Mouse (Mus musculus): Measurements from ENCODE around the gene Fank1. TPM values are rescaled to one million over a fixed set of nuclear protein-coding genes. Genes with fewer than 3 reads are reported as not detected.

The Fank1 gene
- polyA plus RNA-seq, 1 experiment from 2014 or later = 0.41 TPM

DNA sequence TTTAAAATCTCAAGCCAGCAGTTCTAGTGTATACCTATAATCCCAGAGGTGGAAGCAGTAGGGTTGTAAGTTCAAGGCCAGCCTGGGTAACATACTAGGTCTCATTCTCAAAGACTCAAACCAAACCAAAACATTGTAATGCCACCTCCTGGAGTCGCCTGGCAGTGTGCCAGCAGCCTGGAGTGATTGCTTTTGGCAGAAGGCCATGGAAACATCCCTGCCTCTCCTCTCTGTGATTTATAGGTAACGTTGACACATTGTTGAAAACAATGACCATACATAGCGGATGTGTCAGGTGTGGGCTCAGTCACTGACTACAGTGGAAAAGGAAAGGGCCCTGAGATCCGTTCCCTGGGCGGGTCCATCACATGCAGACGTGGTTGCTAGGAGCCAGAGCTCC lies 25.2 kb downstream of the Fank1 start:
- Histone ChIP-seq H3K27me3 (ENCODE audit: low read depth, poor library complexity, severe bottlenecking) (no peaks in the 10 kb centered on the region), H3K4me1 (no peaks in the 10 kb centered on the region), H3K9me3 (replicated peaks) (no peaks in the 10 kb centered on the region), H3K36me3 (no peaks in the 10 kb centered on the region), H3K27ac (no peak overlapping the region), H3K4me3 (no peak overlapping the region)
- no peak for DNase-seq (ENCODE audit: low spot score)
- WGBS = 82% methylated on average over 6 of the region's 6 CpGs

DNA sequence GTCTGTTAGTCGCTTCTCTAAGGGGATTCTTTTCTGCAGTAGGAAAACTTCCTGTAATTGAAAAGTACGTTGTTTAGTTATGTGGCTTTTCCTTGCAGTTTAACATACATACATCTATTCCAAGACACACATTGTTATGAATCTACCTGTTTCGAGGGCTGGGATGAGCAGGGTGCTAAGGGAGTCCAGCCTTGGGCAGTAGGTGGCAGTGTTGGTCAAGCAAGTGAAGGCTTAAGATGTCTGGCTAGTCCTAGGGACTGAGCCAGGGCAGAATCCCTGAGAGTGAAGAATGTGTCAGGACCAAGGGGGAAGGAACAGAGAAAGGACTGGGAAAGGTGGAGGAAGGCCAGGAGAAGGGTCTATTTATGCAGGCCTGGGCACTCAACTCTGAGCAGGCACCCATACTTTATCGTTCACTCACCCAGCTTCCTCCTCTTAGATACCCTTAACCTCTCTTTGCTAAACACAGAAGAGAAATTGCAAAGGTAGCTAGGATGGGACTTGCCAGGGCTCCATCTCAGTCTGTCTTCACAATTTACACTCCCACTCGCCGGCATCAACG lies 29.0 kb downstream of the Fank1 start:
- Histone ChIP-seq H3K4me3 (no peak overlapping the region), H3K27ac (no peak overlapping the region), H3K9me3 (replicated peaks) (no peaks in the 10 kb centered on the region), H3K27me3 (ENCODE audit: low read depth, poor library complexity, severe bottlenecking) (no peaks in the 10 kb centered on the region), H3K4me1 (no peaks in the 10 kb centered on the region), H3K36me3 (no peaks in the 10 kb centered on the region)
- WGBS = 57% methylated on average over 7 of the region's 7 CpGs
- DNase-seq (ENCODE audit: low spot score) = peak; percentile 76

DNA sequence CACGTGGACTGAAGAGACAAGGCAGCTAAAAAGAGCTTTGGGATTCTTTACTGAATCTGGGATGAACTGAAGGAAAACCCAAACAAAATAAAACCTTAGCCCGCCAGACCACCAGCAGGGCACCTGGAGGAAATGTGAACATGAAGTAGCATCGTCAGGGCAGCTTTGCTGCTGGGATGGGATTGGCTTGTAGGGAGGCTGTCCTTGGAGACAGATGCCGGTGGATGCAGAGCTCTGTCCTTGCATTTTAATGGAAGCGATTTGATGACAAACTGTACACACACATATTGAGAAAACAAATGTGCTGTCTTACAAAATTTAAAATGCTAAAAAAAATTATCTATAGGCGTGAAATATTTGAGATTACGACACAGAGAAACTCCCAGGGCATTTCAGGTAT lies 36.3 kb downstream of the Fank1 start:
- Histone ChIP-seq H3K27me3 (ENCODE audit: low read depth, poor library complexity, severe bottlenecking) (no peaks in the 10 kb centered on the region), H3K27ac (no peak overlapping the region), H3K4me1 (no peaks in the 10 kb centered on the region), H3K4me3 (no peak overlapping the region), H3K36me3 (no peaks in the 10 kb centered on the region), H3K9me3 (replicated peaks) (no peaks in the 10 kb centered on the region)
- DNase-seq (ENCODE audit: low spot score) = peak; percentile 22
- WGBS = 82% methylated on average over 7 of the region's 7 CpGs

DNA sequence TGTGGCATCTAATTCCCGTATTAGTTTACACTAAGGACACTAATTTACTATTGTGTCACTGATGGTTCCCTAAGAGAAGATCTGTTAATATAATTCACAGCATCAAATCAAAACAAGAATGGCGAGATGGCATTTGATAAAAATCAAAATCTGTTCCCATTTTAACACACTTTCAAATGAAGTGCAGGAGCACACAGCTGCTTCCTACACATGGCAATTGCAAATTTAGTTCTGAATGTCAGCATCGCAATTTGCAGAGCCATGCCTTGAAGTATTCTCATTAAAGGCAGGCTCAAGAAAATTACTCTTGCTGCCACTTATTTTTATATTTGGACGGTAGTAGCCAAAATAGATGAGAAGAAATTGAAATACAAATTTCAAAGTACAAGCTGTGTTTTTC lies 36.7 kb downstream of the Fank1 start:
- Histone ChIP-seq H3K36me3 (no peaks in the 10 kb centered on the region), H3K27ac (no peak overlapping the region), H3K4me3 (no peak overlapping the region), H3K4me1 (no peaks in the 10 kb centered on the region), H3K9me3 (replicated peaks) (no peaks in the 10 kb centered on the region), H3K27me3 (ENCODE audit: low read depth, poor library complexity, severe bottlenecking) (no peaks in the 10 kb centered on the region)
- DNase-seq (ENCODE audit: low spot score) = peak; percentile 3
- 93% methylated on average over 4 of the region's 4 CpGs for WGBS

DNA sequence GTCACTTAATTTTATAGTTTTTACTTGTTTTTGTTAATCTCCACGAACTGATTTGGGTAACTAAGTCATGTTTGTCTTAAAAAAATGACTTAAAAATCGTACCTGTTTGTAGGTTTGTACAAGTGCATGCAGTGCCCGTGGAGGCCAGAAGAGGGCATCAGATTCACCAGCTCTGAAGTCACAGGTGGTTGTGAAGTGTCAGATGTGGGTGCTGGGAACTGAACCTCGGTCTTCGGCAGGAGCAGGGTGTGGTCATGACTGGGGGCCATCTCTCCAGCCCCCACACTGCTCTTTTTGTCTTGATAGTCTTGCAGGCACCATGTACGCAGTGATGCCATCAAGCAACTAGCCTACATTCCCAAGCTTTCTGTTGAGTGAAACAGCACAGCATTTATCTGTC lies 47.1 kb downstream of the Fank1 start:
- 83% methylated on average over 6 of the region's 6 CpGs for WGBS
- H3K36me3 ChIP-seq = no peaks in the 10 kb centered on the region
- no peak overlapping the region for H3K27ac ChIP-seq
- no peak for DNase-seq (ENCODE audit: low spot score)
- H3K9me3 ChIP-seq (replicated peaks) = no peaks in the 10 kb centered on the region
- 0 out of 2 replicates have a peak, but pooled peaks cover 3% of the 10 kb centered on the region for H3K4me1 ChIP-seq
- H3K27me3 ChIP-seq (ENCODE audit: low read depth, poor library complexity, severe bottlenecking) = no peaks in the 10 kb centered on the region
- H3K4me3 ChIP-seq = no peak overlapping the region

DNA sequence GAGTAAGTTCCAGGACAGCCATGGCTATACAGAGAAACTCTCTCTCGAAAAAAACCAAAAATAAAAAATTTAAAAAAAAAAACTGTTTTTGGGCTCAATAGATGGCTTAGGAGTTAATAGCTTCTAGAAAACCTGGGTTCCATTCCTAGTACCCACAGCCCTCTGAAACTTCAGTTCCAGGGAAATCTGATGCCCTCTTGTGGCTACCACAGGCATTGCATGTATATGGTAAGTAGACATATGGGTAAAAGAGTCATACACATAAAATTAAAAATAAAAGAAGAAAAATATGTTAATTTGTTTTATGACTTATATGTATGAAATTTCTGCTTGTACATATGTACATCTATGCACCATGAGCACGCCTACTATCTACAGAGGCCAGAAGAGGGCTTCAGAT lies 47.9 kb downstream of the Fank1 start:
- no peaks in the 10 kb centered on the region for H3K9me3 ChIP-seq (replicated peaks)
- H3K27ac ChIP-seq = no peak overlapping the region
- no peak for DNase-seq (ENCODE audit: low spot score)
- peaks cover 4% of the 10 kb centered on the region; the same call in 1 of the 2 replicates for H3K4me1 ChIP-seq
- H3K36me3 ChIP-seq = no peaks in the 10 kb centered on the region
- no peak overlapping the region for H3K4me3 ChIP-seq
- H3K27me3 ChIP-seq (ENCODE audit: low read depth, poor library complexity, severe bottlenecking) = no peaks in the 10 kb centered on the region
- WGBS = 88% methylated on average over 2 of the region's 2 CpGs

DNA sequence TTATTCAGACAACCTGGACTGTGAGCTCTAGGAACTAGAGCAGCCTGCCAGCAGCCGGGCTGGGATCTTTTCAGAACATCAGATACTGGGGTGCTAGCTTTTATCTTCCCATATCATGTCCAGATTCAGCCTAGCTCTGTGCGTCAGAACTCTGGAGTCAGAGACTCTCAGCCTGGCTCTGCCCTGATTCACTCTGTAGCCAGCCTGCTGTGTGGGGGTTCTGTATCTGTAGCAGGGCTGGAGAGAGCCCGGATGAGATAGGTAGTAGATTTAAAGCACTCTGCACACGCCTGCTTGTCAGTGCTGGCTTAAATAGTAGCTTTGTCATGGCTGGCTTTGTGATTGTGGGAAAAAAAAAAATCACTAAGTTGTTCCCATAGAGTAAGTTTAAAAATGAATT lies 51.9 kb downstream of the Fank1 start:
- DNase-seq (ENCODE audit: low spot score) = no peak
- 74% methylated on average over 4 of the region's 4 CpGs for WGBS
- Histone ChIP-seq H3K4me1 (peaks cover 3% of the 10 kb centered on the region; the same call in 1 of the 2 replicates), H3K27ac (no peak overlapping the region), H3K27me3 (ENCODE audit: low read depth, poor library complexity, severe bottlenecking) (no peaks in the 10 kb centered on the region), H3K9me3 (replicated peaks) (no peaks in the 10 kb centered on the region), H3K36me3 (no peaks in the 10 kb centered on the region), H3K4me3 (no peak overlapping the region)

DNA sequence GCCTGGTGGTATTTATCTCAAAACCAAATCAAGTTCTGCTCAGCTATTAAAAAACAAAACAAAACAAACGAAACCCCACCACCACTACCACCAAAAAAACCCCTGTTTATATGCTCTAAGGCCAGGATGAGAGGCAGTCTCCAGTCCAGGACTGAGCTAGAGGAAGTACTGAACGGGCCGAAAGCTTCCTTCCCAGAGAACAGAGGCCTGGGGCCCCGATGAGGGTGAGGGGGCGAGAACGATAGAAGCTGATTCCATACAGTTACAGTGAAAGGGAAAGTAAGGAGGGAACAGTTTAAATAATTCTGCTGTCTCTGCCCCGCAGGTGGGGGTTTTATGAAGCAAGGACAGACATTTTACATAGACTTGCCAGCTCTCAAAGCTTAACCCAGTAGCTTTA lies 52.9 kb downstream of the Fank1 start:
- peaks cover 3% of the 10 kb centered on the region; the same call in 1 of the 2 replicates for H3K4me1 ChIP-seq
- no peaks in the 10 kb centered on the region for H3K36me3 ChIP-seq
- H3K4me3 ChIP-seq = no peak overlapping the region
- no peaks in the 10 kb centered on the region for H3K27me3 ChIP-seq (ENCODE audit: low read depth, poor library complexity, severe bottlenecking)
- H3K27ac ChIP-seq = no peak overlapping the region
- DNase-seq (ENCODE audit: low spot score) = no peak
- no peaks in the 10 kb centered on the region for H3K9me3 ChIP-seq (replicated peaks)
- 71% methylated on average over 7 of the region's 7 CpGs for WGBS

DNA sequence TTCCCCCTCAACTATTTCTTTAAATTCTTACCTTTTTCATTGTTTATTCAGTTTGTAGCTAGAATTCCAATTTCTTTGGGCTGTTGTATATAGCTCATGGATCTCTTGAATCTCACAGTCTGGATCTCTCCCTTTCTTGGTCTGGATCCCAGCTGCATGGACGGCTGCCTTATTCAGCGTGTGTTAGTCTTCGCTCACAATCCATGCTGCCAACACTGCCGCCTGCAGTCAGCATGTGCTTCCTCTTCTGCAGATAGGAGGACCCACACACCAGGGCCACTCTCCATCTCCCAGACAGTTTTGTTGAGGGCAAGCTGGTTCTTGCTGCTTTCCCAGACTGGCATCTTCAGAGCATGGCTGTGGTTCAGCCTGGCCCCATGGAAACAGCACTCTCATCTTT lies 62.9 kb downstream of the Fank1 start:
- WGBS = 84% methylated on average over 4 of the region's 4 CpGs
- Histone ChIP-seq H3K4me3 (no peak overlapping the region), H3K27ac (no peak overlapping the region), H3K9me3 (replicated peaks) (no peaks in the 10 kb centered on the region), H3K27me3 (ENCODE audit: low read depth, poor library complexity, severe bottlenecking) (no peaks in the 10 kb centered on the region), H3K4me1 (no peaks in the 10 kb centered on the region), H3K36me3 (no peaks in the 10 kb centered on the region)
- DNase-seq (ENCODE audit: low spot score) = no peak

DNA sequence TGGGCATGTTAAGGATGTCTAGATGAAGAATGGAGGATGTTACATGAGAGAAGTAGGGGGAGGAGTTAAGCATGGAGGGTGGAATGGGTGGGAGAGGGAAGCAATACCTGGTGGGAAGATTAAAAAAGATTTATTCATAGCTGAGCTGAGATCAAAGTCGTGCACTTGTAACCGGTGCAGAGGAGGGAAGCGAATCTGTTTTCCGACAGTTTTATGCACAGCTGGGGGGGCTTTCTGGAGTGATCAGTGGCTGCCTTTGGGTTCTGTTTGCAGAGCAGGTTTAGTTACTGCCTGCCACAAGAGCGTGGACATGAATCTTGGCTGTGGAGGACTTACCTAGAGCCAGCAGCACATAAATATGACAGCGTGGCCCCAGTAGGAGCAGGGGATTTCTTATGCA lies 65.4 kb downstream of the Fank1 start:
- no peak overlapping the region for H3K4me3 ChIP-seq
- no peak for DNase-seq (ENCODE audit: low spot score)
- H3K36me3 ChIP-seq = no peaks in the 10 kb centered on the region
- no peaks in the 10 kb centered on the region for H3K9me3 ChIP-seq (replicated peaks)
- H3K4me1 ChIP-seq = peaks cover 5% of the 10 kb centered on the region; the same call in 1 of the 2 replicates
- H3K27ac ChIP-seq = no peak overlapping the region
- no peaks in the 10 kb centered on the region for H3K27me3 ChIP-seq (ENCODE audit: low read depth, poor library complexity, severe bottlenecking)
- WGBS = 59% methylated on average over 6 of the region's 6 CpGs

DNA sequence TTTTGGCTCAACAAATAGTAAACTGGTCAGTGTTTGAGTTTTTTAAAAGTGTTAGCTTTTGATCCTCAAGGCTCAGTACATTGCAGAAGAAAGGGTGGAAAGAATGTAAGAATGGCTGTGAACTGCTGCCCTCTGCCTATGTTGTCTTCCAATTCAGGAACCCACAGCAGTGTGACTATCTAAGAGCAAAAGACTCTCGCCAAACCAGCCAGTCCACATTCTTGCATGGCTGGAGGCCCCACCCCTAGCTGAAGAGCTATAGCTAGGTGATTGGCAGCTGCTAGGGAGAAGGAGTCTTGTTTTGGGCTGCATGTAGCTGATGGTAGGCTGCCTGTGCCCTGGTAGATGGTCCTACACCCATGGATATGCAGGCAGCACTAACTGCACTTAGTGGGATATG lies 70.5 kb downstream of the Fank1 start:
- Histone ChIP-seq H3K4me1 (peaks cover 5% of the 10 kb centered on the region; the same call in 1 of the 2 replicates), H3K27me3 (ENCODE audit: low read depth, poor library complexity, severe bottlenecking) (no peaks in the 10 kb centered on the region), H3K9me3 (replicated peaks) (no peaks in the 10 kb centered on the region), H3K27ac (no peak overlapping the region), H3K36me3 (no peaks in the 10 kb centered on the region), H3K4me3 (no peak overlapping the region)
- no peak for DNase-seq (ENCODE audit: low spot score)
- 44% methylated on average over 1 of the region's 1 CpGs for WGBS

DNA sequence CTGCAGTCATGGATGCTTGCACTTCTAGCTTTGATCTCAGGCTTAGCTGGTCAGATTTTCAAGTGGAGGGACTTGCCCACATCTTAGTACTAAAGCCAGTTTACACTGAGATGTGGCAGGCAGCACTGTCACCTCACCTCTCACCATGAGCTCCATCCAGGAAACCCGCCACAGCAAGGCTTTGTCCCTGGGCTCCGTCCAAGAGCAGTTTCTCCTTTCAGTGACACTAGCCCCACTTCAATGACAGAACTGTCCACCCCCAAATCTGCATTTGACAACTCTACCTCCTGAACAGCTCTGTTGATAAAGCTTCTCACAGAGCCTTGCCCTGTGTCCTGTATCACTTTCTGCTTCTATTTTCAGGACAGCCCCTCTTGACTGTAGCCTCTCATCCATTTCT lies 71.5 kb downstream of the Fank1 start:
- 77% methylated on average over 2 of the region's 2 CpGs for WGBS
- no peak for DNase-seq (ENCODE audit: low spot score)
- H3K4me1 ChIP-seq = peaks cover 5% of the 10 kb centered on the region; the same call in 1 of the 2 replicates
- no peaks in the 10 kb centered on the region for H3K36me3 ChIP-seq
- no peak overlapping the region for H3K4me3 ChIP-seq
- no peaks in the 10 kb centered on the region for H3K9me3 ChIP-seq (replicated peaks)
- H3K27me3 ChIP-seq (ENCODE audit: low read depth, poor library complexity, severe bottlenecking) = no peaks in the 10 kb centered on the region
- H3K27ac ChIP-seq = no peak overlapping the region

DNA sequence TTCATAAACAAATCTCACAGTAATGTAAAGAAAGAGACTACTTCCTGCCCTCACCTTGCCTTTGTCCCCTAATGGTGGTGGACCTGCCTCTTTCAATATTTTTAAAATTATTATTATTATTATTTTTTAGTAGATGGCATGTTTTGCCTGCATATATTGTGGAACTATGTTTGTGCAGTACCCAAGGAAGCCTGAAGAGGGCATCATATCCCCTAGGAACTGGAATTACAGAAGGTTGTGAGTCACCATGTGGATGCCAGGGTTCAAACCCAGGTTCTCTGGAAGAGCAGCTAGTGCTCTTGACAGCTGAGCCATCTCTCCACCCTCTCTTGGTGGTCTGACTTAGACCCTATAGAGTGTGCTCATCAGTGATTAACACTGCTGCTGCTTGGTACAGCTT lies 74.1 kb downstream of the Fank1 start:
- no peak for DNase-seq (ENCODE audit: low spot score)

DNA sequence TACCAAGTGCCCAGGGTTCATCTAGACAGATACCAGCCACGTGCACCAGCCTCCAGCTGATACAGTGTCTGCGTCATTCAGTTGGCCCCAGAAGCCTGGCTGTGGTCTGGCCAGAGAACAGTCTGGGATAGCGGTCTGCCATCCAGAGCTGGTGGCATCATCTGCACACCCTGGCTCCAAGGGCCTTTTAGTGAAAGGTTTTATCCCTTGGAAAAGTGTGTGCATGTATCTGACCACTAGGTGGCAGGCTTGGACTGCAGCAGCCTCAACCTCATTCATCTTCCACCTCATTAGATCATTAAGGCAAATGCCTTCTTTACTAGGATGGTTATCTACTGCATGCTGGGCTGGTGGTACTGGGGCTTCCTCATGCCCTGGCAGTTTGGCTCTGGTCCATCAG lies 79.6 kb downstream of the Fank1 start:
- Histone ChIP-seq H3K27ac (no peak overlapping the region), H3K4me3 (no peak overlapping the region), H3K9me3 (replicated peaks) (no peaks in the 10 kb centered on the region), H3K27me3 (ENCODE audit: low read depth, poor library complexity, severe bottlenecking) (no peaks in the 10 kb centered on the region), H3K36me3 (no peaks in the 10 kb centered on the region), H3K4me1 (no peaks in the 10 kb centered on the region)
- 16% methylated on average over 3 of the region's 3 CpGs for WGBS
- DNase-seq (ENCODE audit: low spot score) = peak; percentile 79

More for the DNA sequence above, 74.1 kb downstream of the Fank1 start:
- no peaks in the 10 kb centered on the region for H3K36me3 ChIP-seq
- no peak overlapping the region for H3K27ac ChIP-seq
- H3K27me3 ChIP-seq (ENCODE audit: low read depth, poor library complexity, severe bottlenecking) = no peaks in the 10 kb centered on the region
- H3K4me1 ChIP-seq = peaks cover 5% of the 10 kb centered on the region; the same call in 1 of the 2 replicates
- H3K9me3 ChIP-seq (replicated peaks) = no peaks in the 10 kb centered on the region
- no peak overlapping the region for H3K4me3 ChIP-seq

Measured in limb, embryonic 10.5 days (tissue).